Mouse (Mus musculus) C2C12 (cell line): ENCODE results near the gene Ngef.

Source experiments
- CEBPB ChIP-seq: IDR thresholded peaks from one replicate; pipeline ENCODE4 v1.6.1; 2011; ENCODE audit warnings: low read depth, mild to moderate bottlenecking, control low read depth, moderate library complexity
- CTCF ChIP-seq: IDR thresholded peaks from one replicate; pipeline ENCODE4 v1.5.1; 2011; ENCODE audit not compliant: control insufficient read depth, insufficient read depth, insufficient read length
- MAX ChIP-seq: IDR thresholded peaks from one replicate; pipeline ENCODE4 v1.6.1; 2011; ENCODE audit warnings: mild to moderate bottlenecking, control low read depth
- MYOG ChIP-seq: IDR thresholded peaks from one replicate; pipeline ENCODE4 v1.6.1; 2011; ENCODE audit not compliant: control insufficient read depth, insufficient read length; ENCODE audit errors: extremely low read depth
- USF1 ChIP-seq: IDR thresholded peaks from one replicate; pipeline ENCODE4 v1.6.1; 2011; ENCODE audit warnings: low read depth, mild to moderate bottlenecking, control low read depth, moderate library complexity

DNA sequence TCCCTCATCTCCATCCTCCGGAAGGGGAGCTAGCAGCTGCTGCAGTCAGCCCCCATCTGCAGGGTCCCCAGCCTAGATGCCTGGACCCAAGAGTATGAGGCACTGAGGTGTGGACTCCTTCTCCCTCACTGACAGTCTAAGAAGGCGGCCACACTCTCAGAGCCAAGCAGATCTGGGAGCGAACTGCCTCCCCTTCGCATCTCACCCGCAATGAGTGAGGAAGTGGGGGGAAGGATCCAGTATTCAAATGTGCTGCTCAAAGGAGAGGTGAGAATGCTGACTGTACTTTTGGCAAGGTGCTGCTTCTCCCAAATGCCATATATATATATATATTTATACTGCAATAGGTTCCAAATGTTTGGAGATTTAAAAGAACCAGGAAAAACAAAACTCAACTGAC lies 29.7 kb upstream of the Ngef start:
- TF ChIP-seq USF1 (no peak), CTCF (no peak), CEBPB (no peak), MYOG (no peak), MAX (no peak)
